Mouse (Mus musculus) c-Kit-positive CD71-negative TER-119-negative erythroid progenitor cells, embryonic 14.5 days (primary cell): ENCODE data around the gene Pdpr.
"Not testable (repeated sequence)": the region's sequence is repeated elsewhere in the genome, so short reads cannot be mapped to it uniquely, and the experiment has no call there.

ENCODE experiments used
- DNase-seq: peaks from one replicate; pipeline ENCODE4 v3.0.0-alpha.2; 2013; ENCODE audit warnings: low read depth

Pdpr gene

DNA sequence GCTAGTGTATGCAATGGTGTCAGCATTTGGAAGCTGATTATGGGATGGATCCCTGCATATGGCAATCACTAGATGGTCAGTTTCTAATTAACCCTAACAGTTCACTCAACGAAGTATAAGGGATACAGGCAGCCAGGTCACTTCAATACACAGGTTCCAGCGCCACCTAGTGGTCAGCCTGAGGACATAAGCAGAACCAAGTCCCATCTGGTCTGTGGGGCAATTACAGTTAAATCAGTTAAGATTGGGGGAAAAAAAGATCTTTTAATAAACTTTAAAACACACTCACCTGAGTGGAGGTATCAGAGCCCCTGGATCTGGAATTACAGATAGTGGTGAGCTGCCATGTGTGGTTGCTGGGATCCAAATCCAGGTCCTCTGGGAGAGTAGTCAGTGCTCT lies 4.3 kb upstream of the Pdpr start:
- peak; percentile 60 for DNase-seq

DNA sequence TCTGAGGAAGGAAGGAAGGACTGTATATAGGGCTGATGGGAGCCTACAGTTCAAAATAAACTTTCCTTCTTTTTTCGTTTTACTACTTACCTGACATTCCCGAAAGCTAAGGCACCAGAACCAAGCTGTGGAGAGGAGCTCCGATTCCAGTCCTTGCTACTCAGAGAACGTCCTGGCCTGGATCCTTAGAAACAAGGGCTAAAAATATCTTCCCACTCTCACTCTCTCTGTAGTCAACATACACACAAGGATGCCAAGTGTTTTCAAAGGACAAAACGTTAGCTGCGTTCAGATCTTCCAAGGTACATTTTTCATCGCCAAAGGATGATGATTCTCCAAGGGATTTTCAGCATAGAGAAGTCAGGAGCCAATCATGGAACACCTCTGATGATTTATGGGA lies 2.7 kb upstream of the Pdpr start:
- DNase-seq: no peak

DNA sequence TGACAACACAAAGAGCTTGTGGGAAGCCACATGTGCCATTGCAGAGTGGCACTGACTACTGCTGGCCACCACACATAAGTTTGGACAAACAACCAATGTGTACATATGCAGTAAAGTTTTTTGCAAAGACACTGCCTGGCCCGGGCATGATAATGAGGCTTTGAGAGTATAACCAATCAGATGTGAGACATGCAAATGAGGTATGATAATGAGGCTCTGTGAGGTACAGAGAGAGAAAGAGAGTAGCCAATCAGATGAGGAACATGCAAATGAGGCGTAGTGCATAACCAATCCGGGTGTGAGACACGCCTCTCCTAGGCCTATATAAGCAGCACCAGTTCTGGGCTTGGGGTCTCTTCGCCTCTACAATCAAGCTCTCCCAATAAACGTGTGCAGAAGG lies 2.1 kb upstream of the Pdpr start, which contains the start of gene Clec18a:
Gene Clec18a, minus strand, starts transcription at position 101 of the 400 bp plus-strand sequence.
- DNase-seq: not testable (repeated sequence)

DNA sequence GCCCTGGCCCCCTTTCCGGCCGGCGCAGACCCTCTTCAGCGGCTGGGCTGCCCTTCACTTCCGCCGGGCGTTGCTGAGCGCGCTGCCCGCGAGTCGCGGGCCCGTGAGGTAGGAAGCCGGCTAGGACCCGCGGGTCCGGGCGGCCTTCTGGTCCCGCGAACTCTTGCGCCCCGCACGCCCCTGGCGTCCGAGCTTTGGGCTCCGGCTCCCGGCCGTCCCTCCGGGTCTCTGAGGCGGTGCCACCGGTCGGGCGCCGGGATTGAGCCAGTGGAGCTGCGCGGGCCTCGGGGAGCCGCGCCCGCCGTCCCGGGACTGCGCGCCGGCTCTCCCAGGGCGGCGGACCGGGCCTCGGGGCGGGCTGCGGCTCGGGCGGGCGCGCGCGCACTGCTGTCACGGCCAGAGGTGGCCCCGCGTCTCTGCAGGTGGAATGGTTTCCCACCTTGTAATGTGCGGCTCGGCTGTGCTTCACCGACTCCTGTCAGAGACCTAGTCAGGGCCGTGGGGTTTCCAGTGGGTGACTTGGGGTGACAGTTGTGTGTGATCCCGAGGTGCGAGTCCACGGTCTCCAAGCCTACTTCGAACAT lies 381 bp downstream of the Pdpr start:
- not testable (repeated sequence) for DNase-seq

DNA sequence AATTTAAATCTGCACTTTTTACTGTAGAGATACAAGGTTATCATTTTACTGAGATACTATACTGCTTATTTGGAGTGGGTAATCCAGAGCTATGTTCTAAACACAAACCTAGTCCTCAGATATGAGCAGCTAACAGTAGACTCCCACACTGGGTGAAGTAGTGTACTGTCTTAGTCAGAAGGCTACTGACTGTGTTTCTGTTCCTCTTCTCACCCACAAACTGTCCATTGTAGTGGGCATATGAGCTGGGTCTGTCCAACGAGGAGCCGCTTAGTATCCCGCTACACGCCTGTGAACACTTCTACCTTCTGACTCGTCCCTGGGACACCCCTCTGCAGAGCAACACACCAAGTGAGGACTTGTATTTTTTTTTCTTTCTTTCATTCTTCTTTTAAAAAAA lies 20.5 kb downstream of the Pdpr start:
- no peak for DNase-seq

DNA sequence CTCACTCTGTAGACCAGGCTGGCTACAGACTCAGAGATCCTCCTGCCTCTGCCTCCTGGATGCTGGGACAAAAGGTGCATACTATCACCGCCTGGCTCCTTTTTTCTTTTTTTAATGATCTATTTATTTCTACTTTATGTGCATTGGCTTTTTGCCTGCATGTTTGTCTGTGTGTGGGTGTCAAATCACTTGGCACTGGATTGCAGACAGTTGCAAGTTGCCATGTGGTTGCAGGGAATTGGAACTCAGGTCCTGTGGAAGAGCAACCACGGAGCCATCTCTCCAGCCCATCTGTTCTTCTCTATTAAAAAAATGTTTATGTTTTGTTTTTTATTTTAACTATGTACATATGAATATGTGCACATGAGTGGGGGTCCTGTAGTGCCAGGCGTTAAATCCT lies 25.1 kb downstream of the Pdpr start:
- DNase-seq: no peak

DNA sequence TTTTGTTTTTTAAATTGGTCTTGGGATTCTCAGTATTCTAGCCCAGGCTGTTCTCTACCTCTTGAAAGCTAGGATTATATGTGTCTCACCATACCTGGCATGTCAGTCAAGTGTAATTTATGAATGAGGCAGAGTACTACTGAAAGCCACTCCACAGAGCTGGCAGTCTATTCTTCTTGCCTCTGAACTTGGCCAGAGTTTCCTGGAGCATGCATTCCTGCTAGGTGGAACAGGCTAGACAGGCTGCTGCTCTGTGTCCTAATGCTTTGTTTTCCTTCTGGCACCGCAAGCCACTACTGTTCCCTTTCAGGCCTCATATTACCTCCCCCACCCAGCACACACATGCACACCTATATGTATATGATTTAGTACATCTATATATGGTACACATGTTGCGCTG lies 36.3 kb downstream of the Pdpr start:
- no peak for DNase-seq

DNA sequence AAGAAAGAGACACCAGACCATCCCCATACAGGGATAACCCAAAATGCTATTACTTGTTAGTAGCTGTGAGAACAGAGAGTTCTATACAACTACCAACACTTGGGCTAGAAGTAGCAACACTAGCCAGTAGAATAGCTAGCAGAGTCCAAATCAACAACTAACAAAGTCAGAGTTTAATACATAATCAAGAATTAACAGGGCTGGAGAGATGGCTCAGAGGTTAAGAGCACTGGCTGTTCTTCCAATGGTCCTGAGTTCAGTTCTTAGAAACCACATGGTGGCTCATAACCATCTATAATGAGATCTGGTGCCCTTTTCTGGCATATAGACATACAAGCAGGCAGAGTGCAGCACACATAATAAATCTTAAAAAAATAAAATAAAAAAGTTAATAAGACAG lies 48.1 kb downstream of the Pdpr start:
- no peak for DNase-seq

DNA sequence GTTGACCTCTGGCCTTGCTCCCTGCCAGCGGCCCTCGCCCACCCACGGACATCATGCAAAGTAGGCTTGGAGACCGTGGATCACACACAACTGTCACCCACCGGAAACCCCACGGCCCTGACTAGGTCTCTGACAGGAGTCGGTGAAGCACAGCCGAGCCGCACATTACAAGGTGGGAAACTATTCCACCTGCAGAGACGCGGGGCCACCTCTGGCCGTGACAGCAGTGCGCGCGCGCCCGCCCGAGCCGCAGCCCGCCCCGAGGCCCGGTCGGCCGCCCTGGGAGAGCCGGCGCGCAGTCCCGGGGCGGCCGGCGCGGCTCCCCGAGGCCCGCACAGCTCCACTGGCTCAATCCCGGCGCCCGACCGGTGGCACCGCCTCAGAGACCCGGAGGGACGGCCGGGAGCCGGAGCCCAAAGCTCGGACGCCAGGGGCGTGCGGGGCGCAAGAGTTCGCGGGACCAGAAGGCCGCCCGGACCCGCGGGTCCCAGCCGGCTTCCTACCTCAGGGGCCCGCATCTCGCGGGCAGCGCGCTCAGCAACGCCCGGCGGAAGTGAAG lies 50.5 kb downstream of the Pdpr start:
- DNase-seq: not testable (repeated sequence)

DNA sequence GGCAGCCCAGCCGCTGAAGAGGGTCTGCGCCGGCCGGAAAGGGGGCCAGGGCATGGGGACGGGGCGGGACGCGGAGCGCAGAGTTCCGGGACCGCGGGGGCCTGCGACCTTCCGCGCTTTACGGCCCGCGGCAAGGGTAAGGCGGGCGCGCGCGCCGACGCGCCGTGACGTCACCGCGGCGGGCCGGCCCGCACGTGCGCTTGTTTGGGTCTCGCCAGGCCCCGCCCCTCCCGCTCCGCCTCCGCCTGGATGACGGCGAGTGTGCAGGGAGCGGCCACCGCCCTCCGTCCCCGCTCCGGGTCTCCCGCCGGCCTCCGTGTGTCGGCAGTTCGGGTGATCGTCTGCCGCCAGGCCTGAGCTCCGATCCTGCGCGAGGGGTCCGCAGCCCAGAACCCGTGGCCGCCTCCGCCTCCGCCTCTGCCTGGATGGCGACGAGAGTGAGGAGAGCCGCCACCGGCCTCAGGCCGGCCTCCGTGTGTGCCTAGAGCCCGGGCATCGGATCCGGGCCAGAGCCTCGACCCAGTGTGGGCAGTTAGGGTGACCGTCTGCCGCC lies 51.1 kb downstream of the Pdpr start:
- DNase-seq: peak; percentile 77

DNA sequence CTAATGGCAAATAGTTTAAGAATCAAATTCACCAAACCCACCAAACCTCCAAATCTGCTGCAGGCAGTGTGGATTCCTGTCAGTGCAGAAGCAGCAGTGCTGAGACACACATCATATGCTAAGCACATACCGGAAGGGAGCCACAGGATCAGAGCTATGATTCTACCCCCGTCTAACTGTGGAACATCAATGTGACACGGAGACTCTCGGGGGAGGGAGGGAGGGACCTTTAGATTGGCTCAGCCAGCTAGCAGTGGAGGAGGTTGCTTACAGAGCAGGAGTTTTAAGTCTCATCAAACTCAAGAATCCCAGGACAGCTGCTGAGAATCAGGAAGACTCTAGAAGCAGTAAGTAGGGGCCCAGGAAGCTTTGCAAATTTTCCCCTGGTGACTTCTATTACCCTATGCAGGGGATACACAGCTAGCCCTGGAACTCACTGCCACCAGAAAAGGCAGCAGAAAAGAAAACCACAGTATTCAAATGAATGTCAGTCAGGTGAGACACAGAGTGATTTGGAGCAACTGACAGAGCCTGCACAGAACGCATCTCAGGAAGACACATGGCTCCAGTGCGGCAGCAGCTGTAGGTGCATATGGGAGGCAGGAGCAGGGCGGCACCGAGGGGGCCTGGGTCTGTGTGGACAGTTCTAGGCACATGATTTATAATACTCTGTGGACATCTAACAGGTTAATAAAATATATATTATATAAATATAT lies 61.4 kb downstream of the Pdpr start:
- DNase-seq: no peak

DNA sequence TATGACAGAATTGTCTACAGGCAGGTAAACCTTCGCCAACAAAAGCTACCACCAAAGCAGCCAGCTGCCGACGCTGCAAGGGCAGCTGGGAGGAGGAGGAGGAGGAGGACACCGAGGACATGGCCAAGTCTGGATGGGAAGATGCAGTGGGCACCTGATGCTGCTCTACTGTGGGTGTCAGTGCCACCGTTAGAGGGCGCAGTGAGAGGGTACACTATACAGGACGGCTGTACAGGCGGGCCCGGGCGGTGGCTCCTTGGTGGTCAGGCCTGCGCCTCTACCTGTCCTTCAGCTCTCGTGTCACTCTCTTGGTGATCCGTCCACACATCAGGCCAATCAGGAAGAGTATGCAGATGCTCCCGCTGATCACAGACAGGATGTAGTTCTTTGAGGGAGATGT lies 63.2 kb downstream of the Pdpr start:
- peak; percentile 36 for DNase-seq

DNA sequence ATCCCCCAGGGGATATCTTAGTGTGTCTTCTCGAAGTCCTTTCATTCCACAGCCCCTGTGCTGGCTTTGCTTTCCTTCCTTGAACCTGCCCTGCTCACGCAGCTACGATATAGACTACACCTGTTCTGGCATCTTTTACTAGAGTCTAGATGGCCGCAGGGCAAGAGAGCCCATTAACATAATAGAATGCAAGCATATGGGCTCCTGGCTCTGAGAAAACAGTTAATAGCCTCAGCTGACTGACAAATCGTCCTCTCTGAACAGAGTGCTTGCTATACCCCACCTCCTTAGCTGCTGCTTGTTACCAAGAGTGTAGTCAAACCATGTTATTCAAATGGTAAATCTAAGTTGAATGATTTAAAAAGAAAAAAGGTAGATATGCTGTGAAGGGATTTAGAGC lies 77.2 kb downstream of the Pdpr start:
- no peak for DNase-seq

DNA sequence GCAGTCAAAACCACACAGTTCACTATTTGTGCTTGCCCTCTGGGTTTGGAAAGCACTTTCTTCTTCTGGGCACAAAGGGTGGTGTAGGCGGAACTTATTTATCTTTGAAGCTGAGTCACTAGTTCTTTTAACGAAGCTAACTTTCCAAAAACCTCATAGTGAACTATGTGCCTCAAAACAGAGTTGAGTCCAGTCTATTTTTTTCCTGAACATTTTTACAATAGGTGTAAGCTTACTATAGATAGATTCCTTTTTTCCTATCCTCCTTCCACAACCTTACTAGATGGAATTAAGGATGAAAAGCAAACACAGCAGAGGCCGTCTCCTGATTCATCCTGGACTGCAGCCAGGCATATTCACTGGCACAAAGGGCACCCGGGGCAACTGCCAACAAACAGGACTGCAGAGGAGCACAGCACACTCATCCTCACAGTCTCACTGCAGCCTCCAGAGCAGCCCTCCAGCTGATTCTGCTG lies 91.1 kb downstream of the Pdpr start:
- DNase-seq: no peak
